Mouse (Mus musculus) G1E-ER4 (cell line): Measurements from ENCODE around the gene Mrpl24. TPM values are rescaled to one million over a fixed set of nuclear protein-coding genes. Genes with fewer than 3 reads are reported as not detected.

ENCODE experiments used
- GATA1 ChIP-seq: IDR thresholded peaks from one replicate; pipeline ENCODE4 v1.8.0; 2012; ENCODE audit warnings: low read length, inconsistent platforms
- polyA plus RNA-seq: library from polyadenylated mRNA; stranded (reverse); fragments of >175 nt; gene quantifications from 2 replicates; pipeline ENCODE4 v1.2.3, GENCODE M21; 2012

Mrpl24 gene
- polyA plus RNA-seq, 1 experiment = 15.8 TPM

GRCm38 (mm10) chr3:87952440-87952839 is 33.1 kb downstream of the Mrpl24 start:
- no peak for TF ChIP-seq GATA1

GRCm38 (mm10) chr3:87958056-87958455 is 38.8 kb downstream of the Mrpl24 start:
- TF ChIP-seq GATA1 = no peak

GRCm38 (mm10) chr3:87958476-87958875 is 39.2 kb downstream of the Mrpl24 start:
- no peak for TF ChIP-seq GATA1

DNA sequence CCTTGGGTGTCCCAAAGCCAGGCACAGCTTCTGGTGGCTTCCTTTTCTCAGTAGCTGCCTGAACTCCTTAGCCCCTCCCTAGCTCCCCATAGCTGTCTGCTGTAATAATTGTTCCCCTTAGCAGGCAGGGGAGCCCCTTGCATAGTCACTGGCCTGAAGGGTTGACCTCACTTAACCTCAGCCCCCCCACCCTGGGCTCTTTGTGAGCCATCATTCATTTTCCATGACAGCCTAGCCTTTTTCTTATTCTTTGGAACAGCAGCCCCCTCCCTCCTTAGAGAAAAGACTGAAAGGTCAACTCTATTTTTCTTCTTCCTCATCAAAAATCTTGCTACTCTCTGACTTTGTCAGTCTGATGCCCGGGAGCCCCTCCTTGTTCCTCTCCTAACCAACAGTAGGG is 39.7 kb downstream of the Mrpl24 start:
- no peak for TF ChIP-seq GATA1

- no peak for TF ChIP-seq GATA1
These were observed 40.1 kb downstream of the Mrpl24 start for GRCm38 (mm10) chr3:87959371-87959770.

GRCm38 (mm10) chr3:87960191-87960585 is 40.9 kb downstream of the Mrpl24 start:
- no peak for TF ChIP-seq GATA1

DNA sequence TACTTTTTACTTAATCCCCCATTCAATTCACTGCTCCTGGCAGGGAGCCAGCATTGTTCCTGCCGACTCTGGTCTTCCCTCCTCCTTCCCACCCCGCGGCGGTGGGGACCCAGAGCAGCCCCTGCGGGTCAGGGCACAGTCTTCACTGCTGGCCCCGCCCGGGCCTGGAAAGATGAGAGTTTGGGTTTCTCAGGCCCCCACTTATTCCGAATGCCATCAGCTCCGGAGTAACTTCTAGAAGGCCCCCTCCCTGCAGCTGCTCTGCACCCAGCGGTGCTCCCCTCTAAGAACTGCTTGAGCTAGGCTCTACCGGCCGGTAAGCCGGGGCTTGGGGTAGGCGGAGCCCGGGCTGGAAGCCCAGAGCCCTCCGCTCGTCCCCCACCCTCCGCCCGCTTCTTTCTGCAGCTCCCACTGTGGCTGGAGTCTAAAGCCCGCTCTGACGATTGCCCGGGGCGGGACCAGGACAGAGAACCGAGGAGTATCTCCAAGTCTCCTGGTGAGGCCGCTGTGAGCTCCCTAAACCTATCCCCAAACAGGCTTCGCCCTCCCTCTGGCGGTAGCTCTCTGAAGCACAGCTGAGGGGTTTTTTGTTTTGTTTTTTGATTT is 41.4 kb downstream of the Mrpl24 start:
- no peak for TF ChIP-seq GATA1

DNA sequence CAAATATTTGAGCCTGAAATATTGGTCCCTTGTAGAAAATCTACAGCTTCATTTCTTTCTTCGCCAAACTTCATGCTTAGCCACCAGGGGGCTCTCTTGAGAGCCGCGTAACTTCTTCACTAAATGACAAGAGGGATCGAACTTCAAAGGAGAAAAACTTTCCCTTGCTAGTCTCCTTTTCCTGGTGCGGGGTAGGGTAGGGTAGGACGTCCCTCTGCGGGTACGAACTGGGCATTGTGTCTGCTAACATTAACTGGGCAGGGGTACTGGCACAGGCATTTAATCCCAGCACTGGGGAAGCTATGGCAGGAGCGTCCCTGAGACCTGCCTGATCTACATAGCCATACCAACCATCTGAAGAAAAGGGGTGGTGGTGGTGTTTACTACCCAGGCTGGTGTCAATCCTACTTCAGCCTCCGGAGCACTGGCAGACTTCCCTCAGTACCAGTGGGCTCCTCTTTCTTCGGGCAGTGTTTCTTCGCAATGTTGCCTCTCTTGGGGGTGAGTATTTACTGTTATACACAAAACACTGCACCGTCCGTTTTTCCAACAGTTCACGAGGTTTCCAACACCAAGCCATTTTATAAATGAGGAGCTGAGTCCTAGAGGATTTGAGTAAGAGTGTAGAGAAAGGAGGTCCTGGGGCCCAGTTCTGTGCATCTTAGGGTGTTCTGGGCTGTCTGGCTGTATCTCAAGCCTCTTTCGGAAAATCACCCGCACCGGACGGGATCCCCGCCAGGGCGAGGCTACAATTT is 51.1 kb downstream of the Mrpl24 start:
- TF ChIP-seq GATA1 = no peak

- no peak for TF ChIP-seq GATA1
These were observed 51.7 kb downstream of the Mrpl24 start, which contains the start of gene Nes for GRCm38 (mm10) chr3:87970939-87971488. Gene Nes (plus strand): TSS chr3:87971078.

GRCm38 (mm10) chr3:87971489-87972202 is 52.3 kb downstream of the Mrpl24 start:
- TF ChIP-seq GATA1 = no peak

DNA sequence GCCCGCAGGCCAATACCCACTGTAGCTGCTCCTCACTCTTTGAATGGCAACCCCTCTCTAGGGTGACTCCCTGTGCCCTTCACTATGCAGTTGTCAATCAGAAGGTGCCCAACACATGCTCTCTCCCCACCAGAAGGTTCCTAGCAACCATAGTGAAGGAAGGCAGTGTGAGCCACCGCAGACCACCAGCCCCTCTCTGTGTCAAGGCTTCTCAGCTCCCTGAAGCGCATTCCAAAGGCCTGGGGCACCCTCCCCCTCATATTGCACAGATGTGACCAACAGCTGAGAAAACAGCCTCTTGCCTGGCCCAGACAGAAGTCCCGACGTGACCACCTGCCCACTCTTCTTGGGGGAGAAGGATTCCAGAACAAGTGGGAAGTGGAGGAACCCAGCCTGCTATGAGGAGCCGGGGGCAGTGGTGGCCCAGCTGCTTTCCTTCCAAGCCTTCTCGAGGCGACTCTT is 52.9 kb downstream of the Mrpl24 start:
- no peak for TF ChIP-seq GATA1

GRCm38 (mm10) chr3:87972776-87973175 is 53.5 kb downstream of the Mrpl24 start:
- no peak for TF ChIP-seq GATA1

Other genes starting within 250 kb of the Mrpl24 start
- gene Lrrc71, start 170.9 kb upstream of the Mrpl24 start, polyA plus RNA-seq = 0.01 TPM in 1 of 2 replicates, not detected in the other
- not detected in 2 replicates for gene Ntrk1, start 124.3 kb upstream of the Mrpl24 start, polyA plus RNA-seq
- not detected in 2 replicates for gene Insrr, start 122.6 kb upstream of the Mrpl24 start, polyA plus RNA-seq
- not detected in 2 replicates for gene Pear1, start 95.2 kb upstream of the Mrpl24 start, polyA plus RNA-seq
- gene Sh2d2a, start 72.8 kb upstream of the Mrpl24 start, polyA plus RNA-seq = 0.02 TPM in 1 of 2 replicates, not detected in the other
- 81.3 and 101 TPM in 2 replicates for gene Prcc, start 33.9 kb upstream of the Mrpl24 start, polyA plus RNA-seq
- gene Hdgf, start 13.2 kb upstream of the Mrpl24 start, polyA plus RNA-seq = 2,373 and 3,088 TPM in 2 replicates
- 14.0 and 17.6 TPM in 2 replicates for gene Isg20l2, start 10.8 kb downstream of the Mrpl24 start, polyA plus RNA-seq
- 16.3 and 26.0 TPM in 2 replicates for gene Rrnad1, start 11.2 kb downstream of the Mrpl24 start, polyA plus RNA-seq
- gene Crabp2, start 29.2 kb downstream of the Mrpl24 start, polyA plus RNA-seq = not detected in 2 replicates
- not detected in 2 replicates for gene Nes, start 51.6 kb downstream of the Mrpl24 start, polyA plus RNA-seq
- not detected in 2 replicates for gene Bcan, start 80.7 kb downstream of the Mrpl24 start, polyA plus RNA-seq
- gene Hapln2, start 108.1 kb downstream of the Mrpl24 start, polyA plus RNA-seq = not detected in 2 replicates
- 34.8 and 53.1 TPM in 2 replicates for gene Gpatch4, start 123.6 kb downstream of the Mrpl24 start, polyA plus RNA-seq
- gene Naxe, start 139.0 kb downstream of the Mrpl24 start, polyA plus RNA-seq = 26.1 and 37.5 TPM in 2 replicates
- not detected in 2 replicates for gene Ttc24, start 158.8 kb downstream of the Mrpl24 start, polyA plus RNA-seq
- gene Iqgap3, start 162.5 kb downstream of the Mrpl24 start, polyA plus RNA-seq = 7.6 and 13.5 TPM in 2 replicates
- 164 and 168 TPM in 2 replicates for gene Mef2d, start 222.9 kb downstream of the Mrpl24 start, polyA plus RNA-seq